Mouse (Mus musculus) bone marrow macrophage, adult 2 months (primary cell): Measurements from ENCODE around the gene Htr2c. TPM values are rescaled to one million over a fixed set of nuclear protein-coding genes. Genes with fewer than 3 reads are reported as not detected.

ENCODE experiments used
- H3K27ac ChIP-seq: 2 replicates; pipeline ENCODE4 v1.5.1; 2012; ENCODE audit warnings: low read depth, low read length; ENCODE audit not compliant: insufficient read depth
- H3K4me1 ChIP-seq: 2 replicates; pipeline ENCODE4 v1.6.1; 2012; ENCODE audit warnings: low read length; ENCODE audit not compliant: control insufficient read depth, insufficient read depth
- H3K4me3 ChIP-seq: 2 replicates; pipeline ENCODE4 v1.5.1; 2012; ENCODE audit warnings: mild to moderate bottlenecking, low read length, moderate library complexity; ENCODE audit not compliant: insufficient read depth
- CTCF ChIP-seq: IDR thresholded peaks from 2 replicates; pipeline ENCODE4 v1.5.1; 2012; ENCODE audit warnings: low read depth, mild to moderate bottlenecking, low read length, moderate library complexity
- POLR2A ChIP-seq: IDR thresholded peaks from 2 replicates; pipeline ENCODE4 v1.6.1; 2012; ENCODE audit warnings: mild to moderate bottlenecking, low read depth, low read length, borderline replicate concordance
- polyA plus RNA-seq: library from polyadenylated mRNA; stranded (reverse); fragments of >200 nt; gene quantifications from 2 replicates; pipeline ENCODE4 v1.2.4, GENCODE M21; 2012; ENCODE audit not compliant: missing spikeins, insufficient read depth, insufficient read length

Gene Htr2c
- polyA plus RNA-seq, 1 experiment = not detected

GRCm38 (mm10) chrX:147071622-147072021 lies 109.3 kb downstream of the Htr2c start:
- TF ChIP-seq CTCF = no peak
- no peak for TF ChIP-seq POLR2A
- Histone ChIP-seq H3K4me3 (no peak overlapping the region), H3K27ac (no peak overlapping the region), H3K4me1 (no peaks in the 10 kb centered on the region)

- Histone ChIP-seq H3K27ac (no peak overlapping the region), H3K4me1 (no peaks in the 10 kb centered on the region), H3K4me3 (no peak overlapping the region)
- TF ChIP-seq POLR2A = no peak
- no peak for TF ChIP-seq CTCF
These were observed 156.8 kb downstream of the Htr2c start for GRCm38 (mm10) chrX:147119155-147119554.

- TF ChIP-seq CTCF = no peak
- TF ChIP-seq POLR2A = no peak
- Histone ChIP-seq H3K4me1 (no peaks in the 10 kb centered on the region), H3K27ac (no peak overlapping the region), H3K4me3 (no peak overlapping the region)
These were observed 252.9 kb downstream of the Htr2c start for GRCm38 (mm10) chrX:147215251-147215650.

GRCm38 (mm10) chrX:147217382-147218013 lies 255.2 kb downstream of the Htr2c start:
- no peak overlapping the region for H3K4me3 ChIP-seq
- no peak overlapping the region for H3K27ac ChIP-seq
- TF ChIP-seq CTCF (no peak), POLR2A (no peak)
- no peaks in the 10 kb centered on the region for H3K4me1 ChIP-seq

GRCm38 (mm10) chrX:147238806-147239542 lies 276.7 kb downstream of the Htr2c start:
- no peak overlapping the region for H3K27ac ChIP-seq
- no peaks in the 10 kb centered on the region for H3K4me1 ChIP-seq
- TF ChIP-seq CTCF = no peak
- TF ChIP-seq POLR2A = no peak
- no peak overlapping the region for H3K4me3 ChIP-seq
